Mouse (Mus musculus) midbrain, embryonic 14.5 days (tissue): Measurements from ENCODE around the gene Bcar3. TPM values are rescaled to one million over a fixed set of nuclear protein-coding genes. Genes with fewer than 3 reads are reported as not detected.
A peak's percentile ranks its signal among the peaks of the same experiment; 100 is the strongest.

Source experiments
- ATAC-seq: fragments of 200-750 bp; cut with Nextera tagmentation; 2 replicates; pipeline ENCODE4 v1.8.0; 2017; ENCODE audit warnings: moderate number of reproducible peaks, moderate library complexity; ENCODE audit not compliant: low FRiP score, low TSS enrichment
- DNase-seq: peaks from one replicate; pipeline ENCODE4 v3.0.0-alpha.2; 2015
- H3K27ac ChIP-seq: fragments of 300-500 bp; sonication (generic); replicated peaks from 2 replicates; pipeline ENCODE4 v1.5.1; 2014; ENCODE audit warnings: mild to moderate bottlenecking, low read depth, low read length, moderate library complexity
- H3K27me3 ChIP-seq: fragments of 300-500 bp; sonication (generic); 2 replicates; pipeline ENCODE4 v1.6.1; 2014; ENCODE audit warnings: low read length, control low read depth, mixed read lengths; ENCODE audit not compliant: control insufficient read depth, insufficient read depth
- H3K36me3 ChIP-seq: fragments of 300-500 bp; sonication (generic); 2 replicates; pipeline ENCODE4 v1.6.1; 2014; ENCODE audit warnings: low read length, control low read depth; ENCODE audit not compliant: control insufficient read depth, insufficient read depth
- H3K4me1 ChIP-seq: fragments of 300-500 bp; sonication (generic); 2 replicates; pipeline ENCODE4 v1.6.1; 2014; ENCODE audit warnings: mild to moderate bottlenecking, antibody characterized with exemption, low read length, control low read depth; ENCODE audit not compliant: control insufficient read depth, insufficient read depth
- H3K4me2 ChIP-seq: fragments of 300-500 bp; sonication (generic); 2 replicates; pipeline ENCODE4 v1.6.1; 2014; ENCODE audit warnings: mild to moderate bottlenecking, low read length, moderate library complexity
- H3K4me3 ChIP-seq: fragments of 300-500 bp; sonication (generic); replicated peaks from 2 replicates; pipeline ENCODE4 v1.5.1; 2014; ENCODE audit warnings: low read depth, low read length
- H3K9ac ChIP-seq: fragments of 300-500 bp; sonication (generic); replicated peaks from 2 replicates; pipeline ENCODE4 v1.6.1; 2014; ENCODE audit warnings: mild to moderate bottlenecking, low read length, moderate library complexity
- H3K9me3 ChIP-seq: fragments of 300-500 bp; sonication (generic); 2 replicates; pipeline ENCODE4 v1.6.1; 2016; ENCODE audit warnings: low read length, control low read depth, mixed read lengths; ENCODE audit not compliant: control insufficient read depth
- WGBS: fragments of 180-500 bp; shearing (Covaris S2); extraction: QIAGEN DNeasy Blood & Tissue Kit; methylation state at CpG from one replicate; pipeline ENCODE4 v1.1.7; 2014; 5-methylcytosine and 5-hydroxymethylcytosine counted together
- polyA plus RNA-seq: library from polyadenylated mRNA; unstranded; fragments of >200 nt; fragmentation: Nextera tagmentation; extraction: Ambion mirVana; gene quantifications from 2 replicates; pipeline ENCODE4 v1.2.1, GENCODE M21; 2014

The Bcar3 gene
- polyA plus RNA-seq: 6.3 and 6.4 TPM in 2 replicates

DNA sequence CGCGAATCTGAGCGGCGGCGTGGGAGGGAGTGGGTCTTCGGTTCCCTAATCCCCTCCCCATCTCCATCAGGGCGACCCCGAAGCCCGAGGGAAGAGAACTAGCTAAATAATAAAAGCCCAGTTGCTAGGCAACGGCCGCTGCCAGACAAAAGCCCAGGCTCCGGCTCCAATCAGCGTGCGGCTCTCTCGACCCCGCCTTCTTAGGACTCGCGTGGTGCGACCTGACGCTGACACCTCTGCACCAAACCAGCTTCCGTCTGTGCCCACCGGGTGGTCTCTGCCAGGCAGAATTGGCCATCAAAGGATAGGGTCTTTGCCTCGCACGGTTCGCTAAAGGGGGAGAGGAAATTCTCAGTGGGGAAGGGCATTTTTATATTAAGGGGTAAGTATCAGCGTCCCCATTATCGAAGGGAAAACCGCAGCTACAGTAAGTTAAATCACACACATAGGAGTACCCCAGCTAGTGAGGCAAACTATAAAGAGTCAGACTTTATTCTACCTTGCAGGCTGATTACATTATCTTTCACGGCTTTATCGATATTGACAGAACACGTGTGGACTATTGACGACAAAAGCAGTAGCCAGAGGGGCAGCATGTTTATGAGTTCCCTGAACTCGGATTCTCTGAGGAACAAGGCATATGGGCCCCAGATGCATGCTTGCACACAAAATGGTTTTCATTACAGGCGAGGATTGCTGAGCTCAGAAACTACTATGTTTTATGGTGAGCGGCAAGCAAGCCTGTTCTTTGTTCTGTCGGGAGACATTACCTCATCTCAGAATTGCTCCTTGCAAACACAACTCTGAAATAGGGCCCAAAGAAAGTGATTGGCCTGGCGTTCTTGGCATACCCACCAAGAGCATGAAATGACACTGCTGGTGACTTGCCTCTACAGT is at the start of gene Bcar3:
TSS of gene Bcar3 (plus strand) at position 183 of the 897 bp plus-strand sequence.
- H3K27me3 ChIP-seq: no peaks in the 10 kb centered on the region
- 2% methylated on average over 37 of the region's 37 CpGs for WGBS
- peak within 1 kb of the TSS; percentile 97 for H3K9ac ChIP-seq
- H3K4me2 ChIP-seq: peak within 1 kb of the TSS; percentile 80
- H3K27ac ChIP-seq: peak within 1 kb of the TSS; percentile 100
- DNase-seq (peak; percentile 99), ATAC-seq (peak; percentile 90)
- H3K36me3 ChIP-seq: no peaks in the 10 kb centered on the region
- H3K4me1 ChIP-seq: peaks cover 29% of the 10 kb centered on the region
- H3K9me3 ChIP-seq: no peaks in the 10 kb centered on the region
- H3K4me3 ChIP-seq: peak within 1 kb of the TSS; percentile 82

DNA sequence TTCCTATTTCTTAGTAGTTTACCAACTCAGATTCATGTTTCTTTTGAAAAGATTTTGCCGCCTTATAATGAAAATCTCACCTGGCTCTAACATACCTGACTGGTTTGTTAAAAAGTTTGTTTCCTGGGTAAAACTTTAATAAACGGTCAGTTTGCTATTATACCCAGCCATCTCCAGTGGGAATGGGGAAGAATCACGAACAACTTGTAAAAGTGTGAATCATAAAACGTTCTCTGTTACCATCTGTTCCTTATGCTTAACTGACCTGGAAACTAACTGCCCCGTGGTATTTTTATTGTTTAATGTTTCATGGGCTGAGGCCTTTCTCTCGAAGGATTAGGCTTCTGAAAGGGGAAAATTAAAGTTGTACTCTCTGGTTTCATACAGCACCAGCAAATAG is 49.2 kb upstream of the Bcar3 start:
- Histone ChIP-seq H3K4me1 (peaks cover 16% of the 10 kb centered on the region), H3K36me3 (no peaks in the 10 kb centered on the region), H3K27ac (no peak overlapping the region), H3K27me3 (no peaks in the 10 kb centered on the region), H3K9ac (peak overlapping the region; percentile 34; the same call in 1 of the 2 replicates), H3K9me3 (no peaks in the 10 kb centered on the region), H3K4me2 (peak overlapping the region; percentile 66), H3K4me3 (peak overlapping the region; percentile 90)
- ATAC-seq: no peak
- 51% methylated on average over 6 of the region's 6 CpGs for WGBS
- DNase-seq: no peak

DNA sequence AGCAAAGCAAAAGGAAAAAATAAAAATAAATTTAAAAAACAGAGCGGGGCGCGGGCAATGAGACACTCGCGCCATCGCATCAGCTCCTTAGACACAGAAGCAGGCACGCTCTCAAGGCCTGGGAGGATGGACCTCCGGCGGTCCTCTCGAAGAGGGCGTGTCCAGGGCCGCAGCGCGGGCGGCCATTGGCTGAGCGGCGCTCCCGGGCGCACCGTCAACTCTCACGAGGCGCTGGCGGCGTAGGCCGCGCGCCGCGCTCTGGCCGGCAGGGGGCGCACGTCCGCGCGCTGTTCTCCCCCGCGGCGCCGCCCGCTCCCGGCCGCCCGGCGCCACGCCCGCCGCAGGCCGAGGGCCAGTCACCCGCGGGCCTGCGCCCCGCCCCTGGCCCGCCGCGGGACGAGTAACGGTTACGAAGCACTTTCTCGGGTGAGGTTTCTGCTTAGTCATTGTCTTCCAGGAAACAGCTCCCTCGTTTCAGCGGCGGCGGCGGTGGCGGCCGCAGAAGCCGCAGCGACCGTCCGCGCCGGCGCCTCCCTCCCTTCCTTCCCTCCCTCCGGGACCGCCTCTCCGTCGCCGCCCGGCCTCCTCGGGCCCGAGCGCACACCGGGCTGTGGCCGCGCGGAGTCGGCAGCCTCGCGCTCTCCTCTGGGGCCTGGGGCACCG is 48.6 kb upstream of the Bcar3 start, which contains the start of gene Gclm:
TSS of gene Gclm (plus strand) at position 343 of the 663 bp plus-strand sequence.
- peak within 1 kb of the TSS; percentile 93 for H3K27ac ChIP-seq
- H3K9me3 ChIP-seq: no peaks in the 10 kb centered on the region
- peak; percentile 99 for ATAC-seq
- no peaks in the 10 kb centered on the region for H3K36me3 ChIP-seq
- peak within 1 kb of the TSS; percentile 86 for H3K9ac ChIP-seq
- peak within 1 kb of the TSS; percentile 90 for H3K4me3 ChIP-seq
- no peaks in the 10 kb centered on the region for H3K27me3 ChIP-seq
- under 1% methylated on average over 77 of the region's 90 CpGs for WGBS
- H3K4me1 ChIP-seq: peaks cover 16% of the 10 kb centered on the region
- peak; percentile 97 for DNase-seq
- H3K4me2 ChIP-seq: peak within 1 kb of the TSS; percentile 66

DNA sequence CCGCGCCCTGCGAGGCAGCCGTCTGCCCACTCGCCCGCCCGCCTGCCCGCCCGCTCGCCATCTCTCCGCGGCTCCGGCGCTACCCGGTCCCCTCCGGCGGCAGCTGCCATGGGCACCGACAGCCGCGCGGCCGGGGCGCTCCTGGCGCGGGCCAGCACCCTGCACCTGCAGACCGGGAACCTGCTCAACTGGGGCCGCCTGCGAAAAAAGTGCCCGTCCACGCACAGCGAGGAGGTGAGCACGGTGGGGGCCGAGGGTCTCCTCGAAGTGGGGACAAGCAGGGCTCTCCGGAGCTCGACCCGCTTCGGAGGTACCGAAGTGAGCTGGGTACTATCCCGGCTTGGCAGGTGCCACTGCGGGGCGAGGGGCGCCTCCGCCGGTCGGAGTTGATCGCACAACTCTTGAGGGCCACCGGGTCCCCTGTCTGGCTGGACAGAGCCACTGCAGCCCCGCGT is 48.0 kb upstream of the Bcar3 start:
- H3K4me1 ChIP-seq: peaks cover 16% of the 10 kb centered on the region
- DNase-seq (peak; percentile 76), ATAC-seq (peak; percentile 70)
- peak overlapping the region; percentile 90 for H3K4me3 ChIP-seq
- peak overlapping the region; percentile 86 for H3K9ac ChIP-seq
- under 1% methylated on average over 50 of the region's 50 CpGs for WGBS
- no peaks in the 10 kb centered on the region for H3K27me3 ChIP-seq
- H3K36me3 ChIP-seq: no peaks in the 10 kb centered on the region
- H3K9me3 ChIP-seq: no peaks in the 10 kb centered on the region
- H3K27ac ChIP-seq: peak overlapping the region; percentile 93
- peak overlapping the region; percentile 66 for H3K4me2 ChIP-seq

DNA sequence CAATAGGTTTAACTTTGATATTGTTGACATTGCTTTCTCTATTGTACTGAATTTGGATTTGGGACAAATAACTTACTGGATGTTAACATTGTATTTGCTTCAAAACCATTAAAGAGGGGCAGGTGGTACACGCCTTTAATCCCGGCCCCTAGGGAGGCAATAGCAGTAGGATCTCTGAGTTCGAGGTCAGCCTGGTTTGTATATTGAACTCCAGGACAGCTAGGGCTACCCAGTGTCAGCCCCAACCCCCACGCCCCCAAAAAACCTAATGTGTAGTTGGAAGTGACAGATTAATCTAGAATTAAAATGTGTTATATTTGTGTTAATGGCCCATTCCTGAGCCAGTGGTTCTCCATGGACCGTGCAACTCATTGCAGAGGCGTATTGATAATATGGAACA is 47.5 kb upstream of the Bcar3 start:
- ATAC-seq (no peak), DNase-seq (no peak)
- H3K36me3 ChIP-seq: no peaks in the 10 kb centered on the region
- peaks cover 16% of the 10 kb centered on the region for H3K4me1 ChIP-seq
- peak overlapping the region; percentile 93 for H3K27ac ChIP-seq
- no peaks in the 10 kb centered on the region for H3K27me3 ChIP-seq
- 28% methylated on average over 6 of the region's 6 CpGs for WGBS
- H3K4me3 ChIP-seq: peak overlapping the region; percentile 90
- H3K9ac ChIP-seq: peak overlapping the region; percentile 86
- peak overlapping the region; percentile 66 for H3K4me2 ChIP-seq
- H3K9me3 ChIP-seq: no peaks in the 10 kb centered on the region

DNA sequence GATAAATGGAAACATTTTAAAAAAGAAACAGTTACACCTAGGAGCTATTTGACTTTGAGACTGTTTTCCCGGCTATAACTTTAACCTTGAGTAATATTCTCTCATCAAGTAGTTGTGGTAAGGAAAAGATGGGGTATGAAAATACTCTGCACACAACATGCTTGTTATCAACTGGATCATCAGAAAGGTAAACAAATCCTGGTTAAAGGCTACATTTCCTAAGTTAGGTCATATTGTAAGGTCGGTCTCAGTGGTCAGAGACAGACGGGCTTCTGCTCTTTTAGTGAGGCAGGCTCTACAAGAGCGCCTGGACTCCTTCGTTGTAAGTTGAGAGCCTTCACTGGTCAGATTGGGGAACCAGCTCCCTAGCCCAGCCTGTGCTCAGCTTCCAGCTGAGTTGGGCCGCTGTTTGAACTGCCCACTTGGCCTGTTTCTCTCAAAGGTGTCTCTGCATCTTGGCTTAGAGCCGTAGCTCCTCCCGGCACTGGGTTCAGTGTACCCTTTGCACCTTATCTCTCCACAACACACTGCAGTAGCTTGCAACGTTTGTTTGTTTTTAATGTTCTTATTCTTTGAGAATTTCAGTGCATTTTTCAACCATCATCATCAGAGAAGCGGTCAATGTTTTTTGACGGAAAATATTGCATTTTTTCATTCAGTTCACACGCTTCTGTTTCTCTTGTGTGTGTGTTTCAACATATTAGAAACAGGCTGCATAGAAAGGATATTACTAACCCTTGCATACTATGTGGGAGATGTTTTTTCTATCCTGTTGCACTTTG is 46.8 kb upstream of the Bcar3 start:
- peak; percentile 2 for DNase-seq
- Histone ChIP-seq H3K27ac (no peak overlapping the region), H3K9me3 (no peaks in the 10 kb centered on the region), H3K36me3 (no peaks in the 10 kb centered on the region), H3K9ac (no peak overlapping the region; the same call in 1 of the 2 replicates), H3K4me1 (peaks cover 16% of the 10 kb centered on the region), H3K27me3 (no peaks in the 10 kb centered on the region), H3K4me3 (peak overlapping the region; percentile 90; the same call in 1 of the 2 replicates), H3K4me2 (peak overlapping the region; percentile 66)
- 71% methylated on average over 12 of the region's 12 CpGs for WGBS
- ATAC-seq: no peak

DNA sequence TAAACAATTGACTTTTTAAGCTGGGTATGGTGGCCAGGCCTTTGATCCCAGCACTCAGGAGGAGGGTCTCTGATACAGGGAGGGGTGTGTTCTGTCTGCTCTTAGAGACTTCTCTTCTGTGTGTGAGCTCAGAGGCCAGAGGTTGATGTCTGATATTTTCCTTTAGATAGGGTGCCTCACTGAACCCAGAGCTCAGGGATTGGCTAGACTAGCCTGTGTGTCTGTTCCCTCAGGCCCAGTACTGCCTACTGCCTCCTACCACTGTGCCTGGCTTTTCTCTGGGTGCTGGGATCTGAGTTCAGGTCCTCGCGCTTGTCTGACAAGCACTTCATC is 46.2 kb upstream of the Bcar3 start:
- Histone ChIP-seq H3K4me2 (peak overlapping the region; percentile 66), H3K27ac (no peak overlapping the region), H3K27me3 (no peaks in the 10 kb centered on the region), H3K4me3 (no peak overlapping the region), H3K4me1 (peaks cover 16% of the 10 kb centered on the region), H3K9me3 (no peaks in the 10 kb centered on the region), H3K9ac (no peak overlapping the region), H3K36me3 (no peaks in the 10 kb centered on the region)
- no peak for ATAC-seq
- WGBS: 95% methylated on average over 2 of the region's 2 CpGs
- DNase-seq: no peak
